Mouse (Mus musculus): ENCODE measurements around the gene Ctc1. TPM values are rescaled to one million over a fixed set of nuclear protein-coding genes. Genes with fewer than 3 reads are reported as not detected.

Ctc1 gene
- polyA plus RNA-seq, 1 experiment from 2014 or later = 103 TPM

GRCm38 (mm10) chr11:69077316-69077715 is 61.6 kb downstream of the Ctc1 start:
- no peak for DNase-seq (ENCODE audit: low spot score)
- WGBS = 90% methylated on average over 9 of the region's 9 CpGs
- no peak overlapping the region; the same call in 1 of the 2 replicates for H3K27ac ChIP-seq
- no peaks in the 10 kb centered on the region for H3K36me3 ChIP-seq
- no peak overlapping the region for H3K4me3 ChIP-seq
- H3K4me1 ChIP-seq = peaks cover 41% of the 10 kb centered on the region
- no peaks in the 10 kb centered on the region for H3K9me3 ChIP-seq (replicated peaks)
- no peaks in the 10 kb centered on the region for H3K27me3 ChIP-seq (ENCODE audit: low read depth, poor library complexity, severe bottlenecking)

- Histone ChIP-seq H3K9me3 (replicated peaks) (no peaks in the 10 kb centered on the region), H3K36me3 (no peaks in the 10 kb centered on the region), H3K4me1 (peaks cover 33% of the 10 kb centered on the region), H3K27me3 (ENCODE audit: low read depth, poor library complexity, severe bottlenecking) (no peaks in the 10 kb centered on the region), H3K4me3 (no peak overlapping the region), H3K27ac (no peak overlapping the region; the same call in 1 of the 2 replicates)
- 65% methylated on average over 6 of the region's 6 CpGs for WGBS
- no peak for DNase-seq (ENCODE audit: low spot score)
Observed at GRCm38 (mm10) chr11:69078041-69078440, 62.3 kb downstream of the Ctc1 start.

- peaks cover 28% of the 10 kb centered on the region for H3K4me1 ChIP-seq
Observed at GRCm38 (mm10) chr11:69078805-69079438, 63.2 kb downstream of the Ctc1 start.

GRCm38 (mm10) chr11:69080102-69080854 is 64.6 kb downstream of the Ctc1 start:
- Histone ChIP-seq H3K4me3 (no peak overlapping the region), H3K27me3 (ENCODE audit: low read depth, poor library complexity, severe bottlenecking) (no peaks in the 10 kb centered on the region), H3K27ac (no peak overlapping the region), H3K9me3 (replicated peaks) (no peaks in the 10 kb centered on the region), H3K4me1 (peaks cover 19% of the 10 kb centered on the region), H3K36me3 (no peaks in the 10 kb centered on the region)
- DNase-seq (ENCODE audit: low spot score) = no peak
- WGBS = 82% methylated on average over 15 of the region's 15 CpGs

More at GRCm38 (mm10) chr11:69078805-69079438, 63.2 kb downstream of the Ctc1 start:
- 63% methylated on average over 5 of the region's 5 CpGs for WGBS
- H3K27me3 ChIP-seq (ENCODE audit: low read depth, poor library complexity, severe bottlenecking) = no peaks in the 10 kb centered on the region
- no peak overlapping the region for H3K4me3 ChIP-seq
- DNase-seq (ENCODE audit: low spot score) = no peak
- no peaks in the 10 kb centered on the region for H3K9me3 ChIP-seq (replicated peaks)
- H3K27ac ChIP-seq = no peak overlapping the region
- H3K36me3 ChIP-seq = no peaks in the 10 kb centered on the region

GRCm38 (mm10) chr11:69080855-69081222 is 65.1 kb downstream of the Ctc1 start:
- 91% methylated on average over 8 of the region's 8 CpGs for WGBS
- peaks cover 19% of the 10 kb centered on the region for H3K4me1 ChIP-seq
- H3K4me3 ChIP-seq = no peak overlapping the region
- H3K9me3 ChIP-seq (replicated peaks) = no peaks in the 10 kb centered on the region
- H3K27me3 ChIP-seq (ENCODE audit: low read depth, poor library complexity, severe bottlenecking) = no peaks in the 10 kb centered on the region
- no peak overlapping the region for H3K27ac ChIP-seq
- H3K36me3 ChIP-seq = no peaks in the 10 kb centered on the region
- DNase-seq (ENCODE audit: low spot score) = no peak

- no peaks in the 10 kb centered on the region for H3K9me3 ChIP-seq (replicated peaks)
- H3K36me3 ChIP-seq = no peaks in the 10 kb centered on the region
- DNase-seq (ENCODE audit: low spot score) = no peak
- peaks cover 23% of the 10 kb centered on the region for H3K4me1 ChIP-seq
- no peak overlapping the region for H3K4me3 ChIP-seq
- no peak overlapping the region for H3K27ac ChIP-seq
- no peaks in the 10 kb centered on the region for H3K27me3 ChIP-seq (ENCODE audit: low read depth, poor library complexity, severe bottlenecking)
- 88% methylated on average over 7 of the region's 7 CpGs for WGBS
Observed at GRCm38 (mm10) chr11:69081613-69082012, 65.9 kb downstream of the Ctc1 start.

- WGBS = 64% methylated on average over 6 of the region's 6 CpGs
- Histone ChIP-seq H3K9me3 (replicated peaks) (no peaks in the 10 kb centered on the region), H3K4me1 (peaks cover 42% of the 10 kb centered on the region), H3K27ac (no peak overlapping the region), H3K4me3 (no peak overlapping the region), H3K36me3 (peaks cover 13% of the 10 kb centered on the region), H3K27me3 (ENCODE audit: low read depth, poor library complexity, severe bottlenecking) (no peaks in the 10 kb centered on the region)
- DNase-seq (ENCODE audit: low spot score) = no peak
Observed at GRCm38 (mm10) chr11:69085608-69086007, 69.9 kb downstream of the Ctc1 start.

Small RNAs within 50 kb of the gene (microRNA-seq; reads per million reads assigned to microRNA genes)
- 9.7 reads per million, percentile 18 among the genes with 10 or more reads in this experiment for gene Mir3062

Other genes with a start within 250 kb of the Ctc1 start
- 52.6 and 61.8 TPM in 2 replicates for gene Ndel1, start 144.1 kb upstream of the Ctc1 start, polyA plus RNA-seq (2016; fragmentation: Nextera tagmentation; extraction: Ambion mirVana)
- 0.04 and 0.09 TPM in 2 replicates for gene Rnf222, start 127.4 kb upstream of the Ctc1 start, polyA plus RNA-seq (2016; fragmentation: Nextera tagmentation; extraction: Ambion mirVana)
- 1,058 and 1,266 TPM in 2 replicates for gene Rpl26, start 114.3 kb upstream of the Ctc1 start, polyA plus RNA-seq (2016; fragmentation: Nextera tagmentation; extraction: Ambion mirVana)
- gene Odf4, start 88.8 kb upstream of the Ctc1 start, polyA plus RNA-seq (2016; fragmentation: Nextera tagmentation; extraction: Ambion mirVana) = not detected in 2 replicates
- gene Arhgef15, start 58.4 kb upstream of the Ctc1 start, polyA plus RNA-seq (2016; fragmentation: Nextera tagmentation; extraction: Ambion mirVana) = 8.0 and 9.0 TPM in 2 replicates
- gene Slc25a35, start 47.8 kb upstream of the Ctc1 start, polyA plus RNA-seq (2016; fragmentation: Nextera tagmentation; extraction: Ambion mirVana) = 2.4 and 3.2 TPM in 2 replicates
- gene Rangrf, start 40.7 kb upstream of the Ctc1 start, polyA plus RNA-seq (2016; fragmentation: Nextera tagmentation; extraction: Ambion mirVana) = 88.6 and 115 TPM in 2 replicates
- 66.5 and 70.0 TPM in 2 replicates for gene Pfas, start 7.5 kb upstream of the Ctc1 start, polyA plus RNA-seq (2016; fragmentation: Nextera tagmentation; extraction: Ambion mirVana)
- gene Aurkb, start 29.7 kb downstream of the Ctc1 start, polyA plus RNA-seq (2016; fragmentation: Nextera tagmentation; extraction: Ambion mirVana) = 214 and 217 TPM in 2 replicates
- gene Borcs6, start 43.8 kb downstream of the Ctc1 start, polyA plus RNA-seq (2016; fragmentation: Nextera tagmentation; extraction: Ambion mirVana) = 5.3 and 6.0 TPM in 2 replicates
- 35.8 and 38.6 TPM in 2 replicates for gene Tmem107, start 54.9 kb downstream of the Ctc1 start, polyA plus RNA-seq (2016; fragmentation: Nextera tagmentation; extraction: Ambion mirVana)
- gene Vamp2, start 72.6 kb downstream of the Ctc1 start, polyA plus RNA-seq (2016; fragmentation: Nextera tagmentation; extraction: Ambion mirVana) = 51.1 and 72.1 TPM in 2 replicates
- 10.3 and 10.8 TPM in 2 replicates for gene Per1, start 79.3 kb downstream of the Ctc1 start, polyA plus RNA-seq (2016; fragmentation: Nextera tagmentation; extraction: Ambion mirVana)
- gene Hes7, start 104.5 kb downstream of the Ctc1 start, polyA plus RNA-seq (2016; fragmentation: Nextera tagmentation; extraction: Ambion mirVana) = 0.53 and 0.90 TPM in 2 replicates
- 0.15 and 0.29 TPM in 2 replicates for gene 9130213A22Rik, start 106.7 kb downstream of the Ctc1 start, polyA plus RNA-seq (2016; fragmentation: Nextera tagmentation; extraction: Ambion mirVana)
- gene Aloxe3, start 110.0 kb downstream of the Ctc1 start, polyA plus RNA-seq (2016; fragmentation: Nextera tagmentation; extraction: Ambion mirVana) = 0.28 and 0.39 TPM in 2 replicates
- 0.05 TPM in 1 of 2 replicates, not detected in the other for gene Alox12b, start 141.1 kb downstream of the Ctc1 start, polyA plus RNA-seq (2016; fragmentation: Nextera tagmentation; extraction: Ambion mirVana)
- gene Alox8, start 181.9 kb downstream of the Ctc1 start, polyA plus RNA-seq (2016; fragmentation: Nextera tagmentation; extraction: Ambion mirVana) = 0.15 TPM in 1 of 2 replicates, not detected in the other
- gene Gucy2e, start 221.1 kb downstream of the Ctc1 start, polyA plus RNA-seq (2016; fragmentation: Nextera tagmentation; extraction: Ambion mirVana) = not detected in 2 replicates